Comparison of ENCODE assay signal across 8 mouse cellular contexts in genomic region chr12:80435887-80436286, GRCm38 (mm10). TPM values are rescaled to one million over a fixed set of nuclear protein-coding genes. Genes with fewer than 3 reads are reported as not detected.
DNase-seq lines count a peak whose midpoint lies in the region; ATAC-seq and TF ChIP-seq lines count a peak whose summit lies in the region.

No protein-coding gene starts in this region.

- no peaks in the 10 kb centered on the region for H3K36me3 ChIP-seq in kidney, adult 2 months (ENCODE audit: control insufficient read depth, insufficient read depth, low read length)
- peaks cover 2% of the 10 kb centered on the region for H3K36me3 ChIP-seq in ES-E14 (ENCODE audit: control insufficient read depth, insufficient read depth, low read length, poor library complexity, severe bottlenecking)
- no peaks in the 10 kb centered on the region; the same call in 1 of the 2 replicates for H3K36me3 ChIP-seq in forebrain, embryonic 12.5 days (replicated peaks)
- H3K36me3 ChIP-seq in liver, embryonic 16.5 days (ENCODE audit: control insufficient read depth, insufficient read depth) = no peaks in the 10 kb centered on the region

- H3K4me1 ChIP-seq in kidney, adult 2 months (ENCODE audit: control insufficient read depth, insufficient read depth, low read length) = no peaks in the 10 kb centered on the region; the same call in 1 of the 2 replicates
- H3K4me1 ChIP-seq in ES-E14 (ENCODE audit: control insufficient read depth in 2 of 2, insufficient read depth in 2 of 2, low read length in 2 of 2, poor library complexity in 1 of 2) = peaks cover 0 to 2% of the 10 kb centered on the region in 2 experiments; a peak in 1 of 4 replicates
- H3K4me1 ChIP-seq in forebrain, embryonic 12.5 days = peaks cover 25% of the 10 kb centered on the region
- H3K4me1 ChIP-seq in liver, embryonic 16.5 days (ENCODE audit: control insufficient read depth, low read depth, low read length) = peaks cover 15% of the 10 kb centered on the region

- no peak for TF ChIP-seq CTCF in kidney, adult 2 months (conservative IDR thresholded peaks at IDR 0.05; ENCODE audit: insufficient read depth, insufficient read length, low read depth, low read length)

- WGBS in kidney, adult 2 months = 0% methylated on average over 6 of the region's 10 CpGs
- WGBS in forebrain, embryonic 12.5 days = 0% methylated on average over 6 of the region's 10 CpGs
- WGBS in liver, embryonic 16.5 days (ENCODE audit: insufficient replicate concordance) = 2% methylated on average over 10 of the region's 10 CpGs

- DNase-seq in kidney, adult 2 months = no peak
- DNase-seq in kidney, postnatal 25 days = no peak
- DNase-seq in ES-E14 (ENCODE audit: low read depth, low spot score) = no peak
- no peak for DNase-seq in adrenal gland, postnatal 25 days
- no peak for DNase-seq in frontal cortex, postnatal 14 days (ENCODE audit: low spot score in 2 of 2)
- DNase-seq in ovary, postnatal 36 days (ENCODE audit: low spot score) = no peak

- H3K9me3 ChIP-seq in ES-E14 (ENCODE audit: control insufficient read depth, insufficient read depth, low read depth, low read length) = no peaks in the 10 kb centered on the region
- no peaks in the 10 kb centered on the region for H3K9me3 ChIP-seq in forebrain, embryonic 12.5 days
- H3K9me3 ChIP-seq in liver, embryonic 16.5 days (replicated peaks; ENCODE audit: control insufficient read depth, low read length) = no peaks in the 10 kb centered on the region

- H3K27ac ChIP-seq in kidney, adult 2 months (ENCODE audit: insufficient read depth, low read depth, low read length) = peak overlapping the region; percentile 79
- no peak overlapping the region for H3K27ac ChIP-seq in ES-E14 (ENCODE audit: insufficient read depth, low read depth, low read length, poor library complexity, severe bottlenecking)
- peak overlapping the region; percentile 97 for H3K27ac ChIP-seq in forebrain, embryonic 12.5 days
- H3K27ac ChIP-seq in liver, embryonic 16.5 days (ENCODE audit: low read length) = peak overlapping the region; percentile 83

- H3K9ac ChIP-seq in ES-E14 (ENCODE audit: insufficient read depth, low read depth, low read length, poor library complexity, severe bottlenecking) = peak overlapping the region; percentile 89
- H3K9ac ChIP-seq in forebrain, embryonic 12.5 days = peak overlapping the region; percentile 90
- H3K9ac ChIP-seq in liver, embryonic 16.5 days (ENCODE audit: low read depth, low read length) = peak overlapping the region; percentile 83

- TF ChIP-seq POLR2A in kidney, adult 2 months (IDR thresholded peaks at IDR 0.05; ENCODE audit: low read depth, low read length) = no peak

- H3K4me2 ChIP-seq in forebrain, embryonic 12.5 days = peak overlapping the region; percentile 75
- peak overlapping the region; percentile 89 for H3K4me2 ChIP-seq in liver, embryonic 16.5 days (ENCODE audit: low read depth, low read length)

- peak overlapping the region; percentile 79 for H3K4me3 ChIP-seq in kidney, adult 2 months (ENCODE audit: insufficient read depth, low read depth, low read length)
- peak overlapping the region; percentile 82 to 88 for H3K4me3 ChIP-seq in ES-E14 (ENCODE audit: insufficient read depth in 1 of 2, low read depth in 1 of 2, low read length in 2 of 2, poor library complexity in 1 of 2, severe bottlenecking in 1 of 2)
- H3K4me3 ChIP-seq in forebrain, embryonic 12.5 days (replicated peaks) = peak overlapping the region; percentile 79
- H3K4me3 ChIP-seq in liver, embryonic 16.5 days (ENCODE audit: low read depth, low read length) = peak overlapping the region; percentile 80

- ATAC-seq in forebrain, embryonic 12.5 days (ENCODE audit: low FRiP score) = peak; percentile 33
- ATAC-seq in liver, embryonic 16.5 days (ENCODE audit: low read depth) = peak; percentile 6; the same call in 1 of the 2 replicates

- no peaks in the 10 kb centered on the region for H3K27me3 ChIP-seq in kidney, adult 2 months (replicated peaks; ENCODE audit: control insufficient read depth, insufficient read depth, low read length)
- H3K27me3 ChIP-seq in forebrain, embryonic 12.5 days = no peaks in the 10 kb centered on the region
- no peaks in the 10 kb centered on the region for H3K27me3 ChIP-seq in liver, embryonic 16.5 days (ENCODE audit: control insufficient read depth, insufficient read depth, low read depth, low read length)

- in situ Hi-C loops in ES-E14 (cut with MboI; ENCODE audit: low sequenced_read_pairs in 2 of 2, unreplicated experiment in 2 of 2) = no loop called here

TF ChIP-seq in ES-E14, 5 proteins besides CTCF, POLR2A, EP300 and RAD21:
- TF ChIP-seq ZC3H11A (IDR thresholded peaks at IDR 0.05; ENCODE audit: borderline replicate concordance, low read depth, low read length) (no peak), MAFK (IDR thresholded peaks at IDR 0.05; ENCODE audit: insufficient read depth, low read depth, low read length) (no peak), HCFC1 (IDR thresholded peaks at IDR 0.05; ENCODE audit: borderline replicate concordance, insufficient read depth, low read length) (0 out of 2 replicates have a peak, but pooled peaks have one; percentile 0)

RNA-seq across cellular contexts. Expression of gene Dcaf5, which starts 0.5 kb away (rescaled TPM):
- polyA plus RNA-seq in kidney, adult 2 months (2012; rRNA removed) = 17.0 and 17.2 TPM in 2 replicates
- 5.8 and 9.0 TPM in 2 replicates for total RNA-seq in ES-E14 (2012; rRNA removed)
- polyA plus RNA-seq in forebrain, embryonic 12.5 days (2016; fragmentation: Nextera tagmentation; extraction: Ambion mirVana) = 21.9 and 25.2 TPM in 2 replicates
- 2.3 and 2.4 TPM in 2 replicates for polyA plus RNA-seq in liver, embryonic 16.5 days (2015; fragmentation: Nextera tagmentation; extraction: Ambion mirVana)
- total RNA-seq in adrenal gland, postnatal 25 days (2021) = 28.7 and 37.2 TPM in 2 replicates

RNA-seq across cellular contexts. Expression of gene Exd2, which starts 27.0 kb away (rescaled TPM):
- 12.1 and 13.5 TPM in 2 replicates for polyA plus RNA-seq in kidney, adult 2 months (2012; rRNA removed)
- 34.8 and 45.8 TPM in 2 replicates for total RNA-seq in ES-E14 (2012; rRNA removed)
- 52.7 and 54.1 TPM in 2 replicates for polyA plus RNA-seq in forebrain, embryonic 12.5 days (2016; fragmentation: Nextera tagmentation; extraction: Ambion mirVana)
- 5.7 and 7.1 TPM in 2 replicates for polyA plus RNA-seq in liver, embryonic 16.5 days (2015; fragmentation: Nextera tagmentation; extraction: Ambion mirVana)
- total RNA-seq in adrenal gland, postnatal 25 days (2021) = 20.4 and 22.5 TPM in 2 replicates
